Mouse (Mus musculus): Measurements from ENCODE around the gene Olfr1099. TPM values are rescaled to one million over a fixed set of nuclear protein-coding genes. Genes with fewer than 3 reads are reported as not detected.

Olfr1099 gene
- polyA plus RNA-seq (2012) = not detected in 2 replicates

- TF ChIP-seq GATA1 (IDR thresholded peaks at IDR 0.05; ENCODE audit: low read length) = no peak
Observed at GRCm38 (mm10) chr2:86960593-86960992, at the start of gene Olfr1099. TSS of gene Olfr1099 (minus strand) at chr2:86960693.

- no peak for TF ChIP-seq GATA1 (IDR thresholded peaks at IDR 0.05; ENCODE audit: low read length)
Observed at GRCm38 (mm10) chr2:86998098-86998497, 37.6 kb upstream of the Olfr1099 start, which contains the start of gene Olfr1102. TSS of gene Olfr1102 (plus strand) at chr2:86998398.

GRCm38 (mm10) chr2:86991121-86991520 lies 30.6 kb upstream of the Olfr1099 start, which contains the start of gene Olfr1101:
TSS of gene Olfr1101 (minus strand) at chr2:86991221.
- TF ChIP-seq GATA1 (IDR thresholded peaks at IDR 0.05; ENCODE audit: low read length) = no peak

- TF ChIP-seq GATA1 (IDR thresholded peaks at IDR 0.05; ENCODE audit: low read length) = no peak
Observed at GRCm38 (mm10) chr2:86979854-86980253, 19.4 kb upstream of the Olfr1099 start, which contains the start of gene Olfr1100. TSS of gene Olfr1100 (minus strand) at chr2:86979954.

- no peak for TF ChIP-seq GATA1 (IDR thresholded peaks at IDR 0.05; ENCODE audit: low read length)
Observed at GRCm38 (mm10) chr2:86926557-86926956, 33.9 kb downstream of the Olfr1099 start.

GRCm38 (mm10) chr2:86924445-86924844 lies 36.0 kb downstream of the Olfr1099 start, which contains the start of gene Olfr1098:
TSS of gene Olfr1098 (minus strand) at chr2:86924545.
- no peak for TF ChIP-seq GATA1 (IDR thresholded peaks at IDR 0.05; ENCODE audit: low read length)

GRCm38 (mm10) chr2:86905647-86906046 lies 54.8 kb downstream of the Olfr1099 start:
- TF ChIP-seq GATA1 (IDR thresholded peaks at IDR 0.05; ENCODE audit: low read length) = no peak

Other genes with a start within 250 kb of the Olfr1099 start
- not detected in 2 replicates for gene Olfr1089, start 227.0 kb downstream of the Olfr1099 start, polyA plus RNA-seq (2012)
- gene Olfr1090, start 201.7 kb downstream of the Olfr1099 start, polyA plus RNA-seq (2012) = not detected in 2 replicates
- gene Olfr1093, start 178.2 kb downstream of the Olfr1099 start, polyA plus RNA-seq (2012) = not detected in 2 replicates
- gene Olfr141, start 150.7 kb downstream of the Olfr1099 start, polyA plus RNA-seq (2012) = not detected in 2 replicates
- not detected in 2 replicates for gene Olfr1094, start 136.0 kb downstream of the Olfr1099 start, polyA plus RNA-seq (2012)
- gene Olfr1095, start 109.0 kb downstream of the Olfr1099 start, polyA plus RNA-seq (2012) = not detected in 2 replicates
- gene Gm13723, start 85.9 kb downstream of the Olfr1099 start, polyA plus RNA-seq (2012) = not detected in 2 replicates
- gene Olfr1097, start 68.5 kb downstream of the Olfr1099 start, polyA plus RNA-seq (2012) = not detected in 2 replicates
- not detected in 2 replicates for gene Olfr1098, start 36.1 kb downstream of the Olfr1099 start, polyA plus RNA-seq (2012)
- gene Olfr1100, start 19.3 kb upstream of the Olfr1099 start, polyA plus RNA-seq (2012) = not detected in 2 replicates
- gene Olfr1101, start 30.5 kb upstream of the Olfr1099 start, polyA plus RNA-seq (2012) = not detected in 2 replicates
- not detected in 2 replicates for gene Olfr1102, start 37.7 kb upstream of the Olfr1099 start, polyA plus RNA-seq (2012)
- not detected in 2 replicates for gene Olfr1104, start 66.4 kb upstream of the Olfr1099 start, polyA plus RNA-seq (2012)
- gene Olfr1105, start 75.8 kb upstream of the Olfr1099 start, polyA plus RNA-seq (2012) = not detected in 2 replicates
- gene Olfr1106, start 91.6 kb upstream of the Olfr1099 start, polyA plus RNA-seq (2012) = not detected in 2 replicates
- not detected in 2 replicates for gene Olfr1107, start 115.1 kb upstream of the Olfr1099 start, polyA plus RNA-seq (2012)
- not detected in 2 replicates for gene Olfr1109, start 135.3 kb upstream of the Olfr1099 start, polyA plus RNA-seq (2012)
- gene Olfr259, start 153.9 kb upstream of the Olfr1099 start, polyA plus RNA-seq (2012) = not detected in 2 replicates
- not detected in 2 replicates for gene Olfr1110, start 179.6 kb upstream of the Olfr1099 start, polyA plus RNA-seq (2012)
- not detected in 2 replicates for gene Olfr1111, start 191.9 kb upstream of the Olfr1099 start, polyA plus RNA-seq (2012)
- gene Olfr1112, start 227.1 kb upstream of the Olfr1099 start, polyA plus RNA-seq (2012) = not detected in 2 replicates
- gene Olfr1113, start 248.3 kb upstream of the Olfr1099 start, polyA plus RNA-seq (2012) = not detected in 2 replicates

All from G1E-ER4 (cell line).